Mouse (Mus musculus) olfactory bulb, adult 2 months (tissue): ENCODE results near the gene Creb3l2.

Source experiments
- CTCF ChIP-seq: fragments of 200-500 bp; IDR thresholded peaks from 2 replicates; pipeline ENCODE4 v1.5.1; 2012; ENCODE audit warnings: low read depth, mild to moderate bottlenecking, low read length, moderate library complexity; ENCODE audit not compliant: insufficient read depth
- POLR2A ChIP-seq: fragments of 200-500 bp; IDR thresholded peaks from 2 replicates; pipeline ENCODE4 v1.6.1; 2012; ENCODE audit warnings: mild to moderate bottlenecking, low read depth, low read length, moderate library complexity; ENCODE audit not compliant: insufficient read depth

- TF ChIP-seq CTCF: no peak
- no peak for TF ChIP-seq POLR2A
Measured at GRCm38 (mm10) chr6:37290691-37291090, 151.3 kb downstream of the Creb3l2 start.
